In genomic region chr9:105794965-105795364, GRCm38 (mm10) we compare ENCODE assay signal across 24 mouse cellular contexts. TPM values are rescaled to one million over a fixed set of nuclear protein-coding genes. Genes with fewer than 3 reads are reported as not detected.
DNase-seq lines count a peak whose midpoint lies in the region; ATAC-seq and TF ChIP-seq lines count a peak whose summit lies in the region.
"Had no signal": no experiment of that assay in that cellular context is flagged by ENCODE, and none has a peak within 500 bp of the region (broad histone marks: within the 10 kb centered on the region; RNA-seq: fewer than 3 reads in every experiment).

No protein-coding gene starts in this region.

- 0 out of 2 replicates have a peak, but pooled peaks cover 6% of the 10 kb centered on the region for H3K4me1 ChIP-seq in forebrain, embryonic 14.5 days (ENCODE audit: control insufficient read depth, insufficient read depth, low read length)
- no peaks in the 10 kb centered on the region for H3K4me1 ChIP-seq in forebrain, postnatal 0 days (ENCODE audit: insufficient read depth)
- peaks cover 27% of the 10 kb centered on the region for H3K4me1 ChIP-seq in heart, embryonic 16.5 days (ENCODE audit: control insufficient read depth, insufficient read depth, low read length)
- H3K4me1 ChIP-seq in heart, embryonic 11.5 days (ENCODE audit: control insufficient read depth, insufficient read depth, low read length) = peaks cover 16% of the 10 kb centered on the region
- peaks cover 12% of the 10 kb centered on the region for H3K4me1 ChIP-seq in lung, postnatal 0 days (ENCODE audit: insufficient read depth, low read depth, low read length)
- H3K4me1 ChIP-seq in lung, adult 2 months (ENCODE audit: control insufficient read depth, insufficient read depth, low read length) = no peaks in the 10 kb centered on the region
- H3K4me1 ChIP-seq: forebrain, embryonic 10.5 days; limb, embryonic 13.5 days; liver, embryonic 12.5 days; midbrain, embryonic 15.5 days; neural tube, embryonic 12.5 days had no signal

- no peak for ATAC-seq in forebrain, embryonic 14.5 days
- no peak for ATAC-seq in forebrain, postnatal 0 days
- peak; percentile 51; the same call in 1 of the 2 replicates for ATAC-seq in heart, embryonic 16.5 days (replicated peaks; ENCODE audit: extremely low read depth, insufficient read depth, low FRiP score)
- no peak for ATAC-seq in heart, embryonic 11.5 days (replicated peaks; ENCODE audit: insufficient number of reproducible peaks, low FRiP score, low TSS enrichment)
- peak; percentile 25; the same call in 1 of the 2 replicates for ATAC-seq in lung, postnatal 0 days
- ATAC-seq: intestine, postnatal 0 days; liver, embryonic 12.5 days; midbrain, embryonic 15.5 days had no signal

- peak; percentile 22 for DNase-seq in forebrain, embryonic 14.5 days (ENCODE audit: low spot score)
- DNase-seq in forebrain, postnatal 0 days = no peak
- peak; percentile 17 for DNase-seq in lung, postnatal 0 days (ENCODE audit: low spot score)
- no peak for DNase-seq in lung, adult 2 months
- peak; percentile 10 for DNase-seq in lung, postnatal 36 days
- DNase-seq in right cerebral cortex, adult 18-20 months = no peak
- DNase-seq: cerebellum, adult 9-10 months; gastrocnemius, postnatal 25 days; kidney, postnatal 4 days; layer of hippocampus, adult 9-11 months; right cerebral cortex, postnatal 4 days; thymus, postnatal 25 days had no signal

- no peak for TF ChIP-seq CTCF in forebrain, postnatal 0 days (IDR thresholded peaks at IDR 0.05; ENCODE audit: low read depth)
- no peak for TF ChIP-seq CTCF in lung, postnatal 0 days (IDR thresholded peaks at IDR 0.05)
- TF ChIP-seq CTCF in lung, adult 2 months (IDR thresholded peaks at IDR 0.05; ENCODE audit: insufficient read depth, low read length) = no peak

- no peak overlapping the region for H3K27ac ChIP-seq in forebrain, embryonic 14.5 days (ENCODE audit: low read depth, low read length)
- H3K27ac ChIP-seq in forebrain, postnatal 0 days (ENCODE audit: low read depth, low read length) = no peak overlapping the region
- peak overlapping the region; percentile 79 for H3K27ac ChIP-seq in heart, embryonic 16.5 days (ENCODE audit: low read length)
- H3K27ac ChIP-seq in heart, embryonic 11.5 days (ENCODE audit: low read depth, low read length) = no peak overlapping the region
- H3K27ac ChIP-seq in lung, postnatal 0 days (ENCODE audit: low read length) = no peak overlapping the region
- H3K27ac ChIP-seq: forebrain, embryonic 10.5 days; kidney, embryonic 15.5 days; limb, embryonic 13.5 days; liver, embryonic 12.5 days; macrophage; midbrain, embryonic 15.5 days; neural tube, embryonic 12.5 days; stomach, embryonic 15.5 days had no signal

- TF ChIP-seq EP300 in lung, postnatal 0 days (IDR thresholded peaks at IDR 0.05) = no peak

- WGBS in forebrain, embryonic 14.5 days = 57% methylated on average over 4 of the region's 4 CpGs
- 39% methylated on average over 4 of the region's 4 CpGs for WGBS in forebrain, postnatal 0 days
- 12% methylated on average over 4 of the region's 4 CpGs for WGBS in heart, embryonic 16.5 days
- 17% methylated on average over 4 of the region's 4 CpGs for WGBS in heart, embryonic 11.5 days (ENCODE audit: insufficient replicate concordance)
- 9% methylated on average over 4 of the region's 4 CpGs for WGBS in lung, postnatal 0 days
- WGBS in lung, adult 2 months = 19% methylated on average over 4 of the region's 4 CpGs

- no peaks in the 10 kb centered on the region for H3K36me3 ChIP-seq in forebrain, embryonic 14.5 days (ENCODE audit: control insufficient read depth, insufficient read depth, low read length)
- H3K36me3 ChIP-seq in forebrain, postnatal 0 days (ENCODE audit: insufficient read depth) = no peaks in the 10 kb centered on the region
- H3K36me3 ChIP-seq in heart, embryonic 16.5 days (ENCODE audit: control insufficient read depth, insufficient read depth) = no peaks in the 10 kb centered on the region
- no peaks in the 10 kb centered on the region for H3K36me3 ChIP-seq in heart, embryonic 11.5 days (ENCODE audit: control insufficient read depth, insufficient read depth, low read length)
- no peaks in the 10 kb centered on the region for H3K36me3 ChIP-seq in lung, postnatal 0 days (ENCODE audit: insufficient read depth, low read length)
- H3K36me3 ChIP-seq: forebrain, embryonic 10.5 days; kidney, embryonic 15.5 days; limb, embryonic 13.5 days; liver, embryonic 12.5 days; midbrain, embryonic 15.5 days; neural tube, embryonic 12.5 days; stomach, embryonic 15.5 days had no signal

- H3K4me2 ChIP-seq in forebrain, embryonic 14.5 days (ENCODE audit: low read length) = no peak overlapping the region
- H3K4me2 ChIP-seq in forebrain, postnatal 0 days (ENCODE audit: low read depth) = no peak overlapping the region
- H3K4me2 ChIP-seq in heart, embryonic 16.5 days (ENCODE audit: low read depth, low read length) = no peak overlapping the region
- no peak overlapping the region for H3K4me2 ChIP-seq in heart, embryonic 11.5 days
- no peak overlapping the region for H3K4me2 ChIP-seq in lung, postnatal 0 days (replicated peaks; ENCODE audit: low read depth, low read length)
- H3K4me2 ChIP-seq: limb, embryonic 13.5 days; liver, embryonic 12.5 days; midbrain, embryonic 15.5 days; neural tube, embryonic 12.5 days; stomach, embryonic 15.5 days had no signal

- no peaks in the 10 kb centered on the region for H3K9me3 ChIP-seq in forebrain, embryonic 14.5 days (replicated peaks; ENCODE audit: control insufficient read depth, low read length)
- H3K9me3 ChIP-seq in forebrain, postnatal 0 days (ENCODE audit: low read length) = no peaks in the 10 kb centered on the region
- H3K9me3 ChIP-seq in heart, embryonic 16.5 days (replicated peaks; ENCODE audit: control insufficient read depth, low read length) = no peaks in the 10 kb centered on the region
- no peaks in the 10 kb centered on the region for H3K9me3 ChIP-seq in heart, embryonic 11.5 days (replicated peaks; ENCODE audit: control insufficient read depth, low read length)
- H3K9me3 ChIP-seq in lung, postnatal 0 days (ENCODE audit: low read length) = no peaks in the 10 kb centered on the region
- H3K9me3 ChIP-seq: forebrain, embryonic 10.5 days; kidney, embryonic 15.5 days; limb, embryonic 13.5 days; liver, embryonic 12.5 days; midbrain, embryonic 15.5 days; neural tube, embryonic 12.5 days; stomach, embryonic 15.5 days had no signal

- H3K4me3 ChIP-seq in forebrain, embryonic 14.5 days (ENCODE audit: low read depth, low read length) = no peak overlapping the region
- H3K4me3 ChIP-seq in forebrain, postnatal 0 days (ENCODE audit: low read depth, low read length) = no peak overlapping the region
- H3K4me3 ChIP-seq in heart, embryonic 16.5 days (ENCODE audit: low read length) = no peak overlapping the region
- no peak overlapping the region for H3K4me3 ChIP-seq in heart, embryonic 11.5 days (ENCODE audit: low read depth, low read length)
- no peak overlapping the region for H3K4me3 ChIP-seq in lung, postnatal 0 days (ENCODE audit: low read depth, low read length)
- H3K4me3 ChIP-seq in lung, adult 2 months (replicated peaks; ENCODE audit: extremely low read depth, low read depth, low read length) = no peak overlapping the region
- H3K4me3 ChIP-seq: forebrain, embryonic 10.5 days; kidney, embryonic 15.5 days; limb, embryonic 13.5 days; liver, embryonic 12.5 days; midbrain, embryonic 15.5 days; neural tube, embryonic 12.5 days; stomach, embryonic 15.5 days had no signal

- no peak overlapping the region for H3K9ac ChIP-seq in forebrain, embryonic 14.5 days (ENCODE audit: low read length)
- no peak overlapping the region for H3K9ac ChIP-seq in forebrain, postnatal 0 days
- H3K9ac ChIP-seq in heart, embryonic 16.5 days (ENCODE audit: low read length) = no peak overlapping the region
- no peak overlapping the region for H3K9ac ChIP-seq in heart, embryonic 11.5 days (ENCODE audit: low read depth, low read length)
- no peak overlapping the region for H3K9ac ChIP-seq in lung, postnatal 0 days (replicated peaks; ENCODE audit: low read depth)
- H3K9ac ChIP-seq: kidney, embryonic 15.5 days; limb, embryonic 13.5 days; liver, embryonic 12.5 days; midbrain, embryonic 15.5 days; neural tube, embryonic 12.5 days; stomach, embryonic 15.5 days had no signal

- H3K27me3 ChIP-seq in forebrain, embryonic 14.5 days (replicated peaks; ENCODE audit: control insufficient read depth, insufficient read depth, low read length) = no peaks in the 10 kb centered on the region
- H3K27me3 ChIP-seq in forebrain, postnatal 0 days (ENCODE audit: insufficient read depth, low read length) = no peaks in the 10 kb centered on the region
- no peaks in the 10 kb centered on the region for H3K27me3 ChIP-seq in heart, embryonic 16.5 days (ENCODE audit: control insufficient read depth, insufficient read depth, low read length)
- no peaks in the 10 kb centered on the region for H3K27me3 ChIP-seq in heart, embryonic 11.5 days (ENCODE audit: control insufficient read depth, insufficient read depth, low read length)
- no peaks in the 10 kb centered on the region for H3K27me3 ChIP-seq in lung, postnatal 0 days (replicated peaks; ENCODE audit: insufficient read depth, low read length)
- H3K27me3 ChIP-seq: kidney, embryonic 15.5 days; limb, embryonic 13.5 days; liver, embryonic 12.5 days; midbrain, embryonic 15.5 days; neural tube, embryonic 12.5 days; stomach, embryonic 15.5 days had no signal

- no peak for TF ChIP-seq POLR2A in lung, adult 2 months (IDR thresholded peaks at IDR 0.05; ENCODE audit: borderline replicate concordance, extremely low read depth, low read depth, low read length)

RNA-seq across cellular contexts. Expression of gene Col6a6, which starts 33.0 kb away (rescaled TPM):
- 0.05 TPM in 1 of 2 replicates, not detected in the other for polyA plus RNA-seq in forebrain, embryonic 14.5 days (2014; fragmentation: Nextera tagmentation; extraction: Ambion mirVana)
- 0.23 and 0.33 TPM in 2 replicates for total RNA-seq in forebrain, postnatal 0 days (2014; rRNA removed)
- polyA plus RNA-seq in forebrain, postnatal 0 days (2015; fragmentation: Nextera tagmentation; extraction: Ambion mirVana) = 0.03 and 0.11 TPM in 2 replicates
- polyA plus RNA-seq in heart, embryonic 16.5 days (2015; fragmentation: Nextera tagmentation; extraction: Ambion mirVana) = 3.1 and 3.5 TPM in 2 replicates
- 0.38 and 0.69 TPM in 2 replicates for polyA plus RNA-seq in heart, embryonic 11.5 days (2014; fragmentation: Nextera tagmentation; extraction: Ambion mirVana)
- polyA plus RNA-seq in lung, postnatal 0 days (2015; fragmentation: Nextera tagmentation; extraction: Ambion mirVana) = 0.07 and 0.12 TPM in 2 replicates
- polyA plus RNA-seq in lung, adult 2 months (2012; rRNA removed) = 0.24 and 0.36 TPM in 2 replicates
- total RNA-seq: common myeloid progenitor, adult 5-6 weeks had no signal
- polyA plus RNA-seq: macrophage had no signal

Comparison
In these comparisons a context has a peak if more than half of its experiments do, and no peak if none do; other contexts are left out.
1. ATAC-seq: peak in heart, embryonic 16.5 days (single experiment) and lung, postnatal 0 days (single experiment); none in forebrain, embryonic 14.5 days (single experiment), forebrain, postnatal 0 days (single experiment) and heart, embryonic 11.5 days (single experiment).
2. DNase-seq: peak in forebrain, embryonic 14.5 days (single experiment), lung, postnatal 0 days (single experiment) and lung, postnatal 36 days (single experiment); none in forebrain, postnatal 0 days (single experiment), lung, adult 2 months (single experiment) and right cerebral cortex, adult 18-20 months (single experiment).